Mouse (Mus musculus): ENCODE results near the gene Itpr2. TPM values are rescaled to one million over a fixed set of nuclear protein-coding genes. Genes with fewer than 3 reads are reported as not detected.
A peak's percentile ranks its signal among the peaks of the same experiment; 100 is the strongest.

Gene Itpr2
- polyA plus RNA-seq, 1 experiment from 2014 or later: 3.9 TPM

- Histone ChIP-seq H3K9ac (ENCODE audit: low read length) (peak overlapping the region; percentile 27), H3K27me3 (ENCODE audit: control insufficient read depth, insufficient read depth, low read length) (no peaks in the 10 kb centered on the region), H3K36me3 (ENCODE audit: control insufficient read depth, insufficient read depth, low read length) (no peaks in the 10 kb centered on the region), H3K9me3 (ENCODE audit: control insufficient read depth, low read length) (no peaks in the 10 kb centered on the region), H3K27ac (ENCODE audit: low read depth, low read length) (peak overlapping the region; percentile 41), H3K4me3 (ENCODE audit: low read depth, low read length) (no peak overlapping the region), H3K4me2 (no peak overlapping the region), H3K4me1 (ENCODE audit: control insufficient read depth, insufficient read depth, low read length) (peaks cover 31% of the 10 kb centered on the region)
- ATAC-seq (ENCODE audit: low FRiP score) (peak; percentile 77), DNase-seq (ENCODE audit: low spot score, missing footprints) (peak; percentile 94)
- WGBS: 27% methylated on average over 21 of the region's 21 CpGs
These were observed 390.9 kb downstream of the Itpr2 start for GRCm38 (mm10) chr6:146110832-146111741.

- no peak overlapping the region for H3K4me3 ChIP-seq (ENCODE audit: low read depth, low read length)
- no peaks in the 10 kb centered on the region for H3K36me3 ChIP-seq (ENCODE audit: control insufficient read depth, insufficient read depth, low read length)
- ATAC-seq (ENCODE audit: low FRiP score) (no peak), DNase-seq (ENCODE audit: low spot score, missing footprints) (no peak)
- WGBS: 76% methylated on average over 4 of the region's 4 CpGs
- no peak overlapping the region for H3K4me2 ChIP-seq
- H3K27ac ChIP-seq (ENCODE audit: low read depth, low read length): peak overlapping the region; percentile 41; the same call in 1 of the 2 replicates
- H3K27me3 ChIP-seq (ENCODE audit: control insufficient read depth, insufficient read depth, low read length): no peaks in the 10 kb centered on the region
- H3K4me1 ChIP-seq (ENCODE audit: control insufficient read depth, insufficient read depth, low read length): peaks cover 31% of the 10 kb centered on the region
- H3K9me3 ChIP-seq (ENCODE audit: control insufficient read depth, low read length): no peaks in the 10 kb centered on the region
- H3K9ac ChIP-seq (ENCODE audit: low read length): no peak overlapping the region
These were observed 391.6 kb downstream of the Itpr2 start for GRCm38 (mm10) chr6:146110425-146110824.

- DNase-seq (ENCODE audit: low spot score, missing footprints) (no peak), ATAC-seq (ENCODE audit: low FRiP score) (no peak)
- no peak overlapping the region for H3K9ac ChIP-seq (ENCODE audit: low read length)
- H3K9me3 ChIP-seq (ENCODE audit: control insufficient read depth, low read length): no peaks in the 10 kb centered on the region
- H3K4me1 ChIP-seq (ENCODE audit: control insufficient read depth, insufficient read depth, low read length): peaks cover 22% of the 10 kb centered on the region
- H3K4me2 ChIP-seq: no peak overlapping the region
- no peak overlapping the region for H3K27ac ChIP-seq (ENCODE audit: low read depth, low read length)
- no peaks in the 10 kb centered on the region for H3K36me3 ChIP-seq (ENCODE audit: control insufficient read depth, insufficient read depth, low read length)
- WGBS: 85% methylated on average over 7 of the region's 7 CpGs
- H3K27me3 ChIP-seq (ENCODE audit: control insufficient read depth, insufficient read depth, low read length): no peaks in the 10 kb centered on the region
- H3K4me3 ChIP-seq (ENCODE audit: low read depth, low read length): no peak overlapping the region
These were observed 393.3 kb downstream of the Itpr2 start for GRCm38 (mm10) chr6:146108695-146109094.

GRCm38 (mm10) chr6:146107117-146107832 is 394.7 kb downstream of the Itpr2 start:
- Histone ChIP-seq H3K9me3 (ENCODE audit: control insufficient read depth, low read length) (no peaks in the 10 kb centered on the region), H3K27me3 (ENCODE audit: control insufficient read depth, insufficient read depth, low read length) (no peaks in the 10 kb centered on the region), H3K36me3 (ENCODE audit: control insufficient read depth, insufficient read depth, low read length) (no peaks in the 10 kb centered on the region), H3K4me1 (ENCODE audit: control insufficient read depth, insufficient read depth, low read length) (peaks cover 15% of the 10 kb centered on the region), H3K4me2 (no peak overlapping the region), H3K9ac (ENCODE audit: low read length) (no peak overlapping the region), H3K4me3 (ENCODE audit: low read depth, low read length) (no peak overlapping the region), H3K27ac (ENCODE audit: low read depth, low read length) (no peak overlapping the region)
- DNase-seq (ENCODE audit: low spot score, missing footprints) (no peak), ATAC-seq (ENCODE audit: low FRiP score) (no peak)
- WGBS: 86% methylated on average over 4 of the region's 4 CpGs

DNA sequence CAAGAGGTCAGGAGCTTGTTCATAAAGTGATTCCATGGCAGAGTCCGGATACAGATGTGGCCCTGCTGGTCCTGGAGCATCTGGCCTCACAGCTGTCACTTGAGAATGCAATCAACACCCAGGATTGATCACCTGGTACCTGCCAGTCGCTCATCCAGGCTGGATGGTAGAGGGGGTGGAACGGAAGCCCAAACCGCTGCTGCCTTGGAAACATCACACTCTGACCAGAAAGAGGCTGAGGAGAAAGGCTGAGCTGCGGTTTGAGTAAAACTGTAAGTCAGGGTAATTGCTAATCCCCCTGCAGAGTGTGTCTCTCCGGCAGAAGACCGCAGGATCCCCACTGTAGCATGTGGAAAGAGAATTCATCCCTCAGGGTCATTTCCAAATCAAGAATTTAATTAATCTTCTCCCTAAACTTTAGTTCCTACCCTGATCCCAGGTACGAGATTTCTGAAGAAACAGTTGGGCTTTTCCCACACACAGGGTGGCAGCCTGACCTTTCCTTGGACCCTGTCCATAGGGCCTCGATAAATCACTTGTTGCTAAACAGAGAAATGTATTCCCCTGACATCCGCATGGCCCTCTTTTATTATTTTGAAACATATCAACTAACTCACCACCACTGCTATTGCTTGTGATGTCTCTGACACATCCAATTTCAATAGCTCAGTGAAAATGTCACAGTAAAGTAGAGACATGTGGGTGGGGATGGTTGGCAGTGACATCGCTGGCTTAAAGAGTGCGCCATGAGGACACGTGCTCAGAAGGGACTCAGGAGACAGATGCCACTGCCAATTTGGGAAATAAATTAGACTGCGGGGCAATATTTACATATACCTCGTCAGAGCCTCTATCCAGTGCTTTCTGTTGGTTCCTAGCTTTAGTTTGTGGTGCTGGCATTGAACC is 418.7 kb downstream of the Itpr2 start:
- 81% methylated on average over 15 of the region's 15 CpGs for WGBS
- H3K4me3 ChIP-seq (ENCODE audit: low read depth, low read length): no peak overlapping the region
- no peaks in the 10 kb centered on the region for H3K27me3 ChIP-seq (ENCODE audit: control insufficient read depth, insufficient read depth, low read length)
- no peaks in the 10 kb centered on the region for H3K36me3 ChIP-seq (ENCODE audit: control insufficient read depth, insufficient read depth, low read length)
- no peaks in the 10 kb centered on the region for H3K9me3 ChIP-seq (ENCODE audit: control insufficient read depth, low read length)
- ATAC-seq (ENCODE audit: low FRiP score) (no peak), DNase-seq (ENCODE audit: low spot score, missing footprints) (peak; percentile 78)
- no peak overlapping the region for H3K4me2 ChIP-seq
- peaks cover 4% of the 10 kb centered on the region; the same call in 1 of the 2 replicates for H3K4me1 ChIP-seq (ENCODE audit: control insufficient read depth, insufficient read depth, low read length)
- H3K9ac ChIP-seq (ENCODE audit: low read length): no peak overlapping the region
- no peak overlapping the region for H3K27ac ChIP-seq (ENCODE audit: low read depth, low read length)

GRCm38 (mm10) chr6:146082476-146082875 is 419.5 kb downstream of the Itpr2 start:
- no peak for ATAC-seq (ENCODE audit: low FRiP score)
- peak; percentile 44 for DNase-seq (ENCODE audit: low spot score, missing footprints)
- H3K4me1 ChIP-seq (ENCODE audit: control insufficient read depth, insufficient read depth, low read length): peaks cover 4% of the 10 kb centered on the region; the same call in 1 of the 2 replicates
- H3K9me3 ChIP-seq (ENCODE audit: control insufficient read depth, low read length): no peaks in the 10 kb centered on the region
- H3K9ac ChIP-seq (ENCODE audit: low read length): no peak overlapping the region
- no peaks in the 10 kb centered on the region for H3K36me3 ChIP-seq (ENCODE audit: control insufficient read depth, insufficient read depth, low read length)
- H3K4me2 ChIP-seq: no peak overlapping the region
- no peaks in the 10 kb centered on the region for H3K27me3 ChIP-seq (ENCODE audit: control insufficient read depth, insufficient read depth, low read length)
- H3K27ac ChIP-seq (ENCODE audit: low read depth, low read length): no peak overlapping the region
- 92% methylated on average over 9 of the region's 9 CpGs for WGBS
- no peak overlapping the region for H3K4me3 ChIP-seq (ENCODE audit: low read depth, low read length)

DNA sequence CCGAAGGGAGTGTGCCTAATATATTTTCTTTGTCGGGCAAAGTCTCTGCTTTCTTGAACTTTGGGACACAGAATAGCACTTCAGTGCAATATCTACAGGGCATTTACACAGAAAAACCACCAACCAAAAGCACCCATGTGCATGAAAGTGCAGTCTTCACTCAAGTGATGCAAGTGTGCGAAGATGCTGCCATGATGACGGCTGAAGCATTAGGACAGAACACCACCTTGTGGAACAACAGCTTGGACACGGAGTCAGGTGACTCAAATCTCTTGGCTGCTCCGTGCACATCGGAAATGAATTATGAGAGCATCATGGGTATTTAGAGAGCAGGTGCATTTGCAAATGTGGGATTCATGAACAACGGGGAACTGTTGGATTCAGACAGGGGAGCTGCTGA is 420.4 kb downstream of the Itpr2 start:
- H3K27ac ChIP-seq (ENCODE audit: low read depth, low read length): no peak overlapping the region
- no peak for ATAC-seq (ENCODE audit: low FRiP score)
- DNase-seq (ENCODE audit: low spot score, missing footprints): peak; percentile 44
- no peak overlapping the region for H3K9ac ChIP-seq (ENCODE audit: low read length)
- 92% methylated on average over 8 of the region's 8 CpGs for WGBS
- no peaks in the 10 kb centered on the region for H3K36me3 ChIP-seq (ENCODE audit: control insufficient read depth, insufficient read depth, low read length)
- no peak overlapping the region for H3K4me3 ChIP-seq (ENCODE audit: low read depth, low read length)
- H3K27me3 ChIP-seq (ENCODE audit: control insufficient read depth, insufficient read depth, low read length): no peaks in the 10 kb centered on the region
- H3K4me2 ChIP-seq: no peak overlapping the region
- H3K9me3 ChIP-seq (ENCODE audit: control insufficient read depth, low read length): no peaks in the 10 kb centered on the region
- H3K4me1 ChIP-seq (ENCODE audit: control insufficient read depth, insufficient read depth, low read length): peaks cover 4% of the 10 kb centered on the region; the same call in 1 of the 2 replicates

DNA sequence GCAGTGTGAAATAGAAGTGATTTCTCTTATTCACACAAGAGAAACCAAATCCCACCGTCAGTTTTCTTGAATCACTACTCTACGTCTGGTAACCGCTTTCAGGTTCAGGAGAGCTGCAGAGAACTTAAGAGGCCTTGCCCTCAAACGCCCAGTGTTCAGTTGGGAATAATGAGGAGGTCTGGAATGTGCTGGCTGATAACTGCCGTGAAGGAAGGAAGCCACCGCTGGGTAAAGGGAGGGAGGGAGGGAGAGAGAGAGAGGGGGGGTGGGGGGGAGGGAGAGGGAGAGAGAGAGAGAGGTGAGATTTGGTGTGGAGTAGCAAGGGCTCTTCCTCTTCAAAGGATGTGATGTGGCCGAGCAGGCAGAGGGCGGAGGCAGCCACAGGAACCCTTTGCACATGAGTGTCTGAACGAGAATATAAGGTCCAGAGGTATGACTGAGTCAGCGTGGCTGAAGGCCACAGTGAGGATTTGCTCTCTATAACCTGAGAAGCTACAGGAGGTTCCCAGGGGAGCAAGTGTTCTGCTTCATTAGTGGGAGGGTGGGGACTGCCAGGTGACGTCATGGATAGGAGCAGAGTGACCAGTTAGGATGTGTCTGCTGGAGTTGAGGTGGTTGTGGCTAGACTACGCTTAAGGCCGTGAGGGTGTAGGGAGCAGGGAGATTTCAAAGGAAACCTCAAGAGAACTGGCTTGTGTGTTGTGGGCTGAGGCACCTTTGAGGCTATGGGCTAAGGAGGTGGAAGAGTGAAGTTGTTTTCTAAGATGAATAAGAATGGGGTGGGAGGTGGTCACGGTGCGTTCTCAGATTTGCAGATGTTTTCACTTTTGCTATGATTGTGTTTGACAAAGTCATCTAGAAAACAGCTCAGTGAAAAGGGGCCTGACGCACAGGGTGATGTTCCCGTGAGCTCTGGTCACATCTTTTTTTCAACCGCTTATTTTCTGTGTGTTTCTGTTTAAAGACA is 421.2 kb downstream of the Itpr2 start:
- no peak overlapping the region for H3K27ac ChIP-seq (ENCODE audit: low read depth, low read length)
- no peaks in the 10 kb centered on the region for H3K36me3 ChIP-seq (ENCODE audit: control insufficient read depth, insufficient read depth, low read length)
- peaks cover 4% of the 10 kb centered on the region; the same call in 1 of the 2 replicates for H3K4me1 ChIP-seq (ENCODE audit: control insufficient read depth, insufficient read depth, low read length)
- H3K4me3 ChIP-seq (ENCODE audit: low read depth, low read length): no peak overlapping the region
- 0 out of 2 replicates have a peak, but pooled peaks have one; percentile 27 for ATAC-seq (ENCODE audit: low FRiP score)
- no peak overlapping the region for H3K4me2 ChIP-seq
- peak; percentile 39 for DNase-seq (ENCODE audit: low spot score, missing footprints)
- no peaks in the 10 kb centered on the region for H3K9me3 ChIP-seq (ENCODE audit: control insufficient read depth, low read length)
- no peak overlapping the region for H3K9ac ChIP-seq (ENCODE audit: low read length)
- WGBS: 74% methylated on average over 18 of the region's 18 CpGs
- no peaks in the 10 kb centered on the region for H3K27me3 ChIP-seq (ENCODE audit: control insufficient read depth, insufficient read depth, low read length)

Data from midbrain, embryonic 11.5 days (tissue).